Mouse (Mus musculus) heart, postnatal 4 days (tissue): ENCODE measurements around the gene Mrln. TPM values are rescaled to one million over a fixed set of nuclear protein-coding genes. Genes with fewer than 3 reads are reported as not detected.

Experiments used
- DNase-seq: peaks from one replicate; pipeline ENCODE4 v3.0.0; 2021
- total RNA-seq, 2 experiments: library from RNA; stranded (reverse); gene quantifications; 2 replicates each; pipeline ENCODE4 v1.2.3; 2021

Mrln gene
- total RNA-seq, 2 experiments from 2014 or later: 0.71 to 0.92 TPM

DNA sequence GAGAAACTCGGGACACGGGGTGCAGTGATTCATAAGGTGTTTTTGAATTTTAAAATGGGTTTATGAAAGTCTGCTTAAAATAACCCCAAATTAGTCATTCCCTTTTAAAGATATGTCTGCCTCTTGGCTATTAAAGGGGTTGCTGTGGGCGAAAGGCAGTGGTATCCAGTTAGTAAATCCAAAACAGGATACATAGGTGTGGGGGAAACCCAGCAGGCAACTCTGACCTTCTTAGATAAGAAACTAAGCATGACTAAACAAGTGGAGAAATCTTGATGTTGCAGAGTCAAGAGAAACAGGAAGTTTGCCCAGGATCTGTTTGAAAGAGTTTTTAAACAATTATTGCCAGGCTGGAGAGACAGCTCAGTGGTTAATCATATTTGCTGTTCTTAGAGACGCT lies 52.6 kb downstream of the Mrln start:
- DNase-seq: no peak

DNA sequence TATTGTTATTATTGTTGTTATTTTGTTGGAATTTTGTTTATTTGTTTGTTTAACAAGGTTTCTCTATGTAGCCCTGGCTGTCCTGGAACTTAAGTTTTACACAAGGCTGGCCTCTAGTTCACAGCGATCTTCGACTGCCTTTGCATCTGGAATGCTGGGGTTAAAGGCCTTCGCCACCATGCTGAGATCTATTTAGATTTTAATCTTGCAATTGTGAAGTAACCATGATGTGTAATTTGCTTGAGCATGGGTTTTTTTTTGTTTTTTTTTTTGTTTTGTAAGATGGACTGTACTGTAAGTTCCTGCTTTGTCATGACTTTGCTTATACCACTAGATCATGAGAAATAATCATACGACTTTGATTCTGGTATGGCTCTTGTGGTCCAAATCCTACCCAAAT lies 56.4 kb downstream of the Mrln start:
- DNase-seq: no peak

DNA sequence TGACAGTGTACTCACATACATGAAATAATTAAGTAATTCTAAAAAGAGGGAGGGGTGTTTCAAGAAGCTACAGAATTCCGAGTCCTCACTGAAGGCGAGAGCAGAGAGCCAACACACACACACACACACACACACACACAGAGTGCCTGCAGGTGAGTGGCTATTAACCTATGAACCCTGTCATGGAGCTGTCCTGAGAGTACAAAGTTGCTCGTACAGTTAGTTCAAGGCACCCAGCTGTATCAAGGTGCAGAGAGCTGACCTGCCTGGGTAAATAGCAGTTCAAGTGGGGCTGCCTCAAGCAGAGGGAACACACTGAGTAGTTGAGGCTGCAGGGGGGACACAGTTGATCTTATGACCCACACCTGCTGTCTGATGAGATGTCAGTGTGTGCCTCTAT lies 57.6 kb downstream of the Mrln start:
- no peak for DNase-seq

DNA sequence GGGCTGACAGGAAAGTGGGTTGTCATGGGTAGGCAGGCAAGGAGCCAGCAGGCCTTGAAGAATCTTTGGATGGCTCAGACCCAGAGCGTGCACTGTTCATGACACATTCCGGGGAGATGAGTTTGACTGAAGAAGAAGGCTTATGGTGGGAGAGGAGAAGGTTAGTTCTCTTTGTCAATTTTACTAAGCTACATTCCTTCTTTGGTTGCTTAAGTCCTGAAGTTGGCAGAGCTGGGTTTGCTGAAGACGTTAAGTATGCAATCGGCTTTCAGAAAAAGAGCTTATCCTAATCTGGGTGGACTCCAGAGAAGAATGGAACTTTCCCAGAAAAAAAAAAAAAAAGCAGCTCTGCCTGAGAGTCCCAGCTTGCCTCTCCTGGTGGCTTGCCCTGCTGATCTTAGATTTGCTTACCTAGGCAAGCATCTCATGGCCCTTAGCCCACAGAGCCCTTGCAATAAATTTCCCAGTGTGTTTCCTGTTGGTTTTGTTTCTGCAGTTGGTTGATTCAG lies 59.3 kb downstream of the Mrln start:
- DNase-seq: no peak

DNA sequence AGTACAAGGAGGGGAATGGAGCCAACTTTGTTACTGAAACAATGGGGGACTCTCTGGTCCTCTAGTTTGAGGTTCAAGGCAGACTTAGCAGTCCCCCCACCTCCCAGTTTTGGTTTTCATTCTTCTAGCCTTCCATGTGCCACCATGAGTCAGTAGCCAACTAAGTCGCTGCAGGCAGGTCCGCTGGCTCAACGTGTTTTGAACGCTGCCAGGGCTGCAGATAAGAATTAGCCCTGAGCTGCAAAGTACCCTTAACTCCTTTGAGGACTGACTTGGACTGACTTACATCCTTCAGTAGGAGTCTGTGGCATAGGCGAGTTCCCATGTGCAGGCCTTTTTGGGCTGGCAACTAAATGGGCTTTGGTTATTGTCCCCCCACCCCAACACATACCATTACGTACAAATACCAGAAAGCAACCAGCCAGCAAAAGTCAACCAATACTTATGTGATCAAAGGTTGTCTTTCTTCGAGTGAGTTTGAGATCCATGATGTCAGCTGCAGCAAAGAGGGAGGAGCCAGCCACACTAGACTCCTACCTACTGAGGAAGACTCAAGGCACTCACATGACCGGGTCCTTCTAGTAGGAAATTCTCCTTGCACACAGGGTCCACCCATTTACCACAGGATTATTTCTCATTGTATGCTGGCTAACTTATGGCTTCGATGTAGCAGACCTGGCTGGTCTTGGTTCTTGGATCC lies 60.0 kb downstream of the Mrln start:
- no peak for DNase-seq

DNA sequence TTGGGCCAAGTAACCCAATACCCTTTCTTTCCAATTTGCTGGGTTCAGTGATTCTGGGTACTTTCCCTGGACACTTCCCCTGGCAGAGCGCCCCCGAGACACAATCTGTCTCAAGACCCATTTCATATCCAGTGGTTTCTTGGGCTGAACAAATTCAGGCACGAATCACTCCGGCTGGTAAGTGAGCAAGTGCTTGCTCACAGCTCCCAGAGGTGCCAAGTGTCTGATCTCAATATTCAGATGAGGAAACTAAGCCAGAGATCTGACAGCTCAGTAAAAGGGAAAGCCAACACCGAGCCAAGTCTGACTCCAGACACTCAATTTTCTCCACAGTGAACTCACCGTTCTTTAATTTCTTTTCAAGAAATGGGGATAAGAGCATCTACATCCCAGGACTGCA lies 62.0 kb downstream of the Mrln start:
- no peak for DNase-seq

DNA sequence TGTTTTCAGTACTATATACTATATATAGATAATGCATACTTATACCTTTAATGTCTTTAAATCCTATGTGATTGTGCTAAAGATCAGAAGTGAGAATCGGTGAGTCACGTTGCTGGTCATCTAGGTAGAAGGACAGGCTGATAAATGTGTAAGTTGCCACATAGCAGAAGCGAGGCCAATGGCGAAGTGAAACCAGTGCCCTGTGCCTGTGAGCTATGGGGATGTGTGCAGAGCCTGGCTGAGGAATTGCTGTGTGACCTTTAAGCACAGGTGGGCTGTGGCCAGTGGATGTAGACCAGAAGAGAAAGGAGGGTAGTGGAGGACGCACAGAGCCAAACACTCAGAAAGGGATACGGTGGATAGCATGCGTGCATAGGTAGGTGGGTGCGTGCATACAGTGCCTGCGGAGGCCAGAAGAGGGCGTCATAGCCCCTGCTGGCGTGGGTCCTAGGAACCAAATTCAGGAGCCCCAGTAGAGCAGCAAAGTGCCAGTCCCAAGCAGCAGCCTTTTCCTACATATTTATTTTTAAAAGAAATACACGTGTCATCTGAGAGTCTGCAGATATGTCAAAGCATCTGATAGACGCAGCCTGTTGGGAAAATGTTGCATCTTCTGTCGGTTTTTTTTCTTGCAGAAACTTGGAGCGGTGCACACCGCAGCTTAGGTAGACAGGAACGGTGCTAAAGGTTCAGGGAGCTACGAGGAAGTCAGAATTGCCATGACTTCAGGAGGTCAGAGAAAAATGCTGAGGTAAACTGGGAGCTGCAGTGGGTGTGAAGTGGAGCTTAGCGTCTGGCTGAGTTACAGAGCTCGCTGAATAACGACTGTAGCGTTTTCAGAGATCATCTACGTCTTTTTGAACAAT lies 64.3 kb downstream of the Mrln start:
- no peak for DNase-seq

Other genes with a start within 250 kb of the Mrln start
- 10 to 100 TPM; 34.9 to 35.9 TPM for gene Ccdc6, start 107.5 kb upstream of the Mrln start, total RNA-seq
- gene Slc16a9, start 40.4 kb downstream of the Mrln start, total RNA-seq: 1 to 10 TPM; 1.4 to 1.9 TPM
- gene Fam13c, start 235.8 kb downstream of the Mrln start, total RNA-seq: 1 to 10 TPM; 7.2 to 8.2 TPM